Mouse (Mus musculus): ENCODE measurements at regions not wholly inside any gene's neighbourhood (a gene's known extent, or its start where the extent isn't known, plus 50 kb on each side); places are given as distances from the start of the nearest gene placed in this dataset.

DNA sequence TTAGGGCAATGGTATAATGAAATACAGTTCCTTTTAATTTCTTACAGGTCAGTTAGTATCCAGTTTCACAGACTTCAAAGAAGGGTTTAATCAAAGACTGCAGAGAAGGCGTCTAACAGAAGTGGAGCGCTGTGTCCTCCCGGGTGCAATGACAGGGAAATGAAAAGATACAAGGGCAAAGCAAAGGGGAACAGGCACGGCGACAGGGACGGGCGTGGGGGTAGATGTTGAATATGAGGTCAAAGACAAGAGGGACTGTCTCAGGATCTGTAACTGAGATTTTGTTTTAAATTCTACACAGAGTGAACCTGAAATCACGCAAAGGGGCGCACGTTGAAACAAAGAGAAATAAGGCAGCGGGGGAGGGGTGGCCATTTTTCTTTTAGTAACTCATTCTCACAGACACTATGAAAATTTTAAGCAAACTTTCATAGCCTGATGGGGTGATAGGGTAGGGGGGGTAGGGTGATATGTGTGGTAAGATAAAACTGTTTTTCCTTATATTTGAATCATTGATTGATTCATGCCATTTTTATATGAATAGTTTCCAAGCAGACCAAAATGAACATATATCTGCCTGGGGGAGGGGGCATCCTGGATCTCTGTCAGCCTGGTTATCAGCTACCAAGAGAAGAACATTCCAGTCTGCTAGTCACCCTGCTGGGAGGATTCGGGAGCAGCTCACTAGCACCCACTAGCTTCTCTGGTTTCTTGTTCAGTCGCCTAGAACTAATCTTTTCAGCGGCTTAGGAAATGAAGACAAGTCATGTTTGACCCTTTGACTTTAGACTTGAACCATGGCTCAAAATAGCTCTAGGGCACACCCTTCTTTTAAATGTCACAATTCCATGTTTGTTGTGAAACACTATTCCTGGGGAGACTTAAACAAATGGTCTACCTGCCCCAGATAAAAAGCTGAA, 139.1 kb upstream of the Map3k7 start:
- DNase-seq (ENCODE audit: low spot score): no peak

DNA sequence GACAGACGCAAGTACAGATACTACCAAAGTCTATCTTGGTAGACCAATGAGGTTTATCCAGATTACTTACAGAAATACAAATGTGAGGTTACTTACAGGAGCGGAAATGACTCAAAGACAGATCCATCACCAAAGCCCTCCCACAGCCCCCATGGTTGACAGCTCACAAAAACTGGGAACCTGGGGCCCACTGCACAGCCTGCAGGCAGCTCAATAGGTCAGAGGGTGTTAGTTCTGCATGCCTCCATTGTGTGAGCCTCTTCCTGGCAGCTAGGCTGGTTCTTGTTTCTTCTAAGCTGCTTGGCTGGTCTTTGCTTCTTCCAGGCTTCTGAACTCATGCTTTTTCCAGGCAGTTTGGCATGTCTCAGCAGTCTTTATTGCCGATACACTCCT, 138.5 kb upstream of the Map3k7 start:
- no peak for DNase-seq (ENCODE audit: low spot score)

DNA sequence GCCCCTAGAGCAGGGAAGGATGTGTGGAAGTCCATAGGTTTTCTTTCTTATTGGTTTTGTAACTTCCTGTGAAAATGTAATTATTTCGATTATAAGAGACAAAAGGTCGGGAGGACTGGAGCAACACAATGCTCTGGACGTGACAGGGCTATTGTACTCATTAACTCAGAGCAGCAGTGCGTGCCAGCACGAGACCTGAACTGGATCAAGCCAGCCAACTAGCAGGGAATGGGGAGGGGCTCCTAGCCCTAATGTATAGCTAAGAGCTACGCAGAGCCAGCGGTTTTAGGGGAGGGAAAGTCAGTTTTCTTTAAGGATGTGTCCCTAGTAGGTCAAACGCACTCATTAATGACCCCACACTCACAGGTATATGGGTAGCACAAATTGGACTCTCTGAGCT, 137.2 kb upstream of the Map3k7 start:
- no peak for DNase-seq (ENCODE audit: low spot score)

DNA sequence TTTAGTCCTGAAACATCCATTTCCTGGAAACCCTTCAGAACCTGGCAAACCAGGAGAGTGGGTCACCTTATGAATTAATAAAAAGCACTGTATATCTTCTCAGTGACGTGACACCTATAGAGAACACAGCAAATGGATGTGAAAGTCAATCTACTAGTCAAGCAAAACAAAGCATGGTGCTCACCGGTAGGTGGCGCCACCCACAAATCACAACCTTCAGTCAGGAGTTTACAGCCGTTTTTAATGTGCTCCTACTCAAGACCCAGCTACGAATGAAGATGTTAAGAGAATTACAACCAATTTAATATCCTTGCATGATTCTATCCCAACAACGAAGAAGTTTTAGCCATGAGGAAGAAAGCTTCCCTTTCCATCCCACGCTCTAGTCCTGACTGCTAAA, 136.6 kb upstream of the Map3k7 start:
- DNase-seq (ENCODE audit: low spot score): peak; percentile 27

DNA sequence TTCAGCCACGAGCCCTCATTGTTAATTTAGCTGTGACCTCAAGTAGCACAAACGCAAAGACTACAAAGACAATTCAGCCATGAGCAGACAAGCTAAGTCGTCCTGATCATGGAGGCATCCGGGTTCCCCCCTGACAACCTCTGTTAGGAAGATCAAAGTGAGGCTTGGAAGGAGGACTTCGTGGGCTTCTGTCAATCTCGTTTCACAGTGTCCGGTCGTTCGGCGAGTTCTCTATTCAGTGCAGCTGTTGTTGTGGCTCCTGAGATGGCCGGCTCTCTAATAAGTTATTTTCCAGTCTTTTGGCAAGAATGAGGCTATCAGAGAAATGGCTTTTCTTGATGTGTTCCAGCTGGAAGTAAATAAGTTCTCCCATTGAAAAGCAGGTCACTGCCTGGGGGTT, 133.7 kb upstream of the Map3k7 start:
- DNase-seq (ENCODE audit: low spot score): no peak

DNA sequence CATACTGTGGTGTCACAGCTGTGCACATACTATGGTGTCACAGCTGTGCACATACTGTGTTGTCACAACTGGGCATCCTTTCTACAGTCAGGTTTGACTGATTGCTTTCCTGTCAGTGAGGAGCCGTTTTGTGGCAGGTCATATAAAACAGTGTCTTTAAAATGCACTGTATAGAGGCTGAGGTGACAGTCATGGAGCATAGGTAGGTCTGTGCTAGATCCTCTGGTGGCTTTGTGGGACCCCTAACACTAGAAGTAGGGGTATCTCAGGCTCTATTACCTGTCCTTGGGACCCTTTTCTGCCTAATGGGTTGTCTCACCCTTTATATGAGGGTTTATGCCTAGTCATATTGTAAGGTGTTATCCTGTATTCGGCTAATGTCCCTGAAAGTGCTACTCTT, 132.4 kb upstream of the Map3k7 start:
- DNase-seq (ENCODE audit: low spot score): no peak

DNA sequence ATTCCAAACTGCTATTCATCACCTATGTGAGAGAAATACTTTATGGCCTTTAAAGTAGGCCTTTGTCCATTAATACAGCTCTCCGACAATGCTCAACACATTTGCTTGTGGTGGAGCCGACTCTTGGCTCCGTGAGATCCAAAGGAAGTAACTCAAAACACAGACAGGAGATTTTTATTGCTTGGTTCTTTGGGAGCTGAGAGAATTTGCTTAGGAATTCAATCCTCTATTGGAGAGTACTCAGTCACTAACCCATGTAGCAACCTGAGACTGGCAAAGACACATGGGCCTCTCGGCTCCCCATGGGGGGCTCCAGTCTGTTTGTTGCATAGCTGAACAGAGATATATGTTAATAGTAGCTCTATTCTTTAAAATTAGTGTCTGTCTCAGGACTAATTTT, 130.1 kb upstream of the Map3k7 start:
- no peak for DNase-seq (ENCODE audit: low spot score)

DNA sequence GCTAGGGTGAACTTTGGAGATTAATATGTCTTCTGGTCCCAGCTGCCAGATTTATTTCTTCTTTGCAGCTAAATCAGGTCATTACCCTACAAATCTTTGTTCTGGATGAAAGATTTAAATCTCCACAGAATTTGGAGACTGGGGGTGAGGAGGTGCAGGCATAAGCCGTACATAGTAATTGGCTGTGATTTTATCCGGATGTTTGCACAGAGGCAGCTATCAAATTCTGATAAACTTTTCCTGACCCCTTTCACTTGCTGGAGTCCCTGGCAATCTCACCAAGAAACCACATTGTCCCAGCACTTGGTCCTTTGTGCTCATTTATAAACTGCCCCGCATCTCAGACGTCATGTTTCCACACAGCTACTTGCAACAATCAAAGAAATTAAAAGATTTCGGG, 128.8 kb upstream of the Map3k7 start:
- DNase-seq (ENCODE audit: low spot score): no peak

DNA sequence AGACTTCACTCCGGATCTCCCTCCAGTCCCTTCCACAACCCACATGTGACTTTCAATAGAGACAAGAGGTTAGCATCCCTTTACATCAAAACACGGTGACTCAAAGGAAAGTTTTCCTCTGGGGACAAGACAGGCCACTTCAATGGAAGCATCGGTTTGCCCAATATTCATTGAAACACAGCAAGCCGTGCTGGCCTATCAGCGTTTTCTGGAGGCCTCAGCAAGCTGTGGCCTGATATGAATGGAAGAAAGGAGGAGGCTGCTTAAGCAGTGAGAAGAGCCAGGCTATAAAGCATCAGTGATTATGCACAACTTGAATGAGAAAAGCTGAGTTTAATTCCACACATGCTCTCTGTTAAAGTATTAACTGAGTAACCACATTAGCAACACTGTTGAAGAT, 125.3 kb upstream of the Map3k7 start:
- DNase-seq (ENCODE audit: low spot score): no peak

DNA sequence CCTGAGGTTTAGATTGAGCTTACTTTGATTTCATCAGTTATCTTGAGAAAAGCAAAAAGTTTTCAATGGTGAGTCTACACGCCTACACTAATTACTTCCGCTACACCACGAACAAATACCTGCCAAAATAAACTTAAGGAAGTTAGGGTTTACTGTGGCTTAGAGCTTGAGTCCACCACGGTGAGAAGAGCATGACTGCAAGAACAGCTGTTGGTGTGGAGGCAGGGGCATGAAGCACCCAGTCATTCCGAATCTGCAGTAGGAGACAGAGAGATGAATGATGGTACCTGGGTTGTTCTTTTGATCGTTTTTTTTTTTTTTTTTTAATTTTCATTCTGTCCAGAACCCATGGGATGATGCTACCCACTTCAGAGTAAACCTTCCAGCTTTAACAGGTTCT, 114.1 kb upstream of the Map3k7 start:
- no peak for DNase-seq (ENCODE audit: low spot score)

DNA sequence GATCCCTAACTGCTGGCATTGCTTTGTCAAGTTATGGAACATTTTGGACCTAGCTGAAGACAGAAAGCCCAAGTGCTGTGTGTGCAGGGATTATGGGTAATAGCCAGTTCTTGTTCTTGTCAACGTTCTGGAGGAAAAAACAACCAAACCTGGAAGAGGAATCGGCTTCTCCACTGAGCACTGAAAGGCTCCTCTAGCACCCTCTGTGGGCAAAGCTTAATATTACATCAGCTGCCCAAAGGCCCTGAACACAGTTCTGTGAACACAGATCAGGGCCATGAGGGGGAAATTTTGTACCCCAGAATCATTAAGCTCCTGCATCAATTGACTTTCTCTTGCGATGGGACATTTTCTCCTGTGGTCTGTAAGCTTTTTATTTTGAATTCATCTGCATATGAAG, 112.9 kb upstream of the Map3k7 start:
- DNase-seq (ENCODE audit: low spot score): peak; percentile 12

DNA sequence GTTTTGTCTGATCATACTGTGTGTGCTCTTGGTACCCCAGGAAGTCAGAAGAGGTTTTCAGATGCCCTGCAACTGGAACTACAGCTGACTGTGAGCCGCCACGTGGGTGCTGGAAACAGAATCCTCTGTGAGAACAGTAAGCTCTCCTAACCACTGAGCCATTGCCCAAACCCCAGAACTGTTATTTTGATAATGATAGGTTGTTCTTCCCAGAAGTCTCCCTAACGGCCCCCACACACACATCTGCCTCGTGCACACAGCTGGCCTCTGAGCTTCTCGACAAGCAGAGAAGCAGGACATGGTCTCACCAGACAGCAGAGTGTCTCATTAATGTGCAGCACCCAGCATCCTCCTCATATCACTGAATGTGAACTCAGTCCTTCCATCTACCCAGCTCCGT, 110.0 kb upstream of the Map3k7 start:
- no peak for DNase-seq (ENCODE audit: low spot score)

DNA sequence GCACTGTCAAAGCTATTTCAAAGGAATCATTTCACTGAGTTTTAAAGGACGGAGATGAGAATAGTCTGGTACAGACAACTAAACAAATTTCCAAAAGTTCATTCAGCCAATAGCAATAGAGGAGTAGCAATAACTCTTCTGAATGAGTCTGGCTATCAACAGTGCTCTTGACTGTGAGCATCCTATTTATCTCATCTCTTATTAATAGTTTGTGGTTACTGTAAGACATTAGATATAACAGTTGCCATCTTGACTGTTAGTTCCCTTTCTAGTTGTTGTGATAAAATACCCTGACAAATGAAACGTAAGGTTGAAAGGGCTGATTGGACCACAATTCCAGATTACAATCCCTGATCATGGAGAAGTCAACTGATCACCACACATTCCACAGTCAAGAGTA, 103.5 kb upstream of the Map3k7 start:
- DNase-seq (ENCODE audit: low spot score): no peak

DNA sequence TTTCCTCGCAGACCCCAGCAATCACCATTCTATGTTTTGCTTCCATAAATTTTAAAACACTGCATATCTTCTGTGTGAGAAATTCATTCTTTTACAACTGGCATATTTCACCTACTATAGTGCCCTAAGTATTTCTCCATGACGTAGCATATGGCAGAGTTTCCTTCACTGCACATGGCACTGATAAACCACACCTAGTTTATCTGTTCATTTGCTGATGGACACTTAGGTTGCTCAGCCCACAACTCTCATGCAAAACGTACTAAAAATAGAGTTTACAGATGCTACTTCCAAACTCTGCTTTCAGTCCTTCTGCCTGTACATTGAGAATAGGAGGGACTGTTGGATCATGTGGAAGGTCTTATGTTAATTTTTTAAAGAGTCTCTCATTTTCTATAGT, 102.7 kb upstream of the Map3k7 start:
- no peak for DNase-seq (ENCODE audit: low spot score)

DNA sequence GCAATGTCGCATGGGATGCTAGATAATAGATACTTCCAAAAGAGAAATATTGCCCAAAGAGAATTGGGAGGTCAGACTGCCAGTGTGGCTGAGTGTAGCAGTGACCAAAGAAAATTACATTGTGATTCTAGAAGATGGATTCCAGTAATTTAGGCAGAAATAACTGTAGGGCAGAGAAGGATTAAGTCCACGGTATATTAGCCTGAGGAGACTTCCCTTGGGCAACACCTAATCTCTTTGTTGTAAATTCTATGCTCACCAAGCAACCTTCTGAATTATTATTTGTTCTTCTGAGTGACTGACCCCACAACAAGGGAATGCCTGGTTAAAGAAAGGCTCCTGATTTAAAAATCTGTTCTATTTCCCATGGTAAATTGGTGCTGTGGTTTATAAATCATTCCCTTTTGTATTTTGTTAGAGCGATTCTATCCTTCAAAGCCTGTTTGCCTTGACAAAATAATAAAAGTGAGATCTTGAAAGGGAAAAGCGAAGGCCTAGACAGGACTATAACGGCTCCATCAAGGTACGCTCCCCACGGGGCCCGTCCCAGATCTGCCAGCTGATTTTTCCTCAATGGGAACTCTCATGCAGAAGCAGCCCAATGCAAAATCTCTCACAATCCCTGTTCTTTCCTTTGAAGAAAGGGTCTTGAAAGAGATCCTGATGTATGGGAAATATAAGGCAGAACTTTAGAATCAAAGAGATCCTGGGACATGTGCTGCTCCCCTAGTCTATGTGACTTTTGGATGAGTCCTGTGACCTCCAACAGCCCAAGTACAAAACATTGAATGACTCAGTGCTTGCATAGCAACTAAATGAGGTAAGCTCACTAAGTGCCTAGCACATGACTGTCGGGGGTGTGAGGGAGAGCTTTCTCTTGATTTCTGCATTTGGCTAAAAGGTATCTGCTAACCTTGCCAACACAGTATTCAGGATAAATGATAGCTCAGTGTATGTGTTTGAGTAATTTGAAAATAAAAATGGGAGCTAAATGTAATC, 90.6 kb upstream of the Map3k7 start:
- no peak for DNase-seq (ENCODE audit: low spot score)

DNA sequence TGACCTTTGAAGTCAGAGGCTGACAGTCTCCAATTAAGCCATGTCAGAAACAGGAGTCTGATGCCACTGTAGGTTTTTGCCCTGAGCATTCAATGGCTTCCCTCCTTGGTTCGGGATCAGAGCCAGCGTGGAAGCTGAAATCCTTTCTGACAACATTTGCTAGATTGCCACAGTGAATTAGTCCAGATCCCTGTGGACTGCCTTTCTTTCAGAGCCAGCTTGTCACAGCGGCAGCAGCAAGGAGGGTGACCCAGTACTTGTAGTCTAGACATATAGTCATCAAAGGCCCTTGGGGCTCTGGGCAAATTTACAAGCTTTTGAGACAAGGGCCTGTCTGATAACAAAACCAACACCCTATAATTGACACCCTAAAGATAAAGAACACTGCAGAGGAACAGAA, 86.5 kb upstream of the Map3k7 start:
- DNase-seq (ENCODE audit: low spot score): no peak

DNA sequence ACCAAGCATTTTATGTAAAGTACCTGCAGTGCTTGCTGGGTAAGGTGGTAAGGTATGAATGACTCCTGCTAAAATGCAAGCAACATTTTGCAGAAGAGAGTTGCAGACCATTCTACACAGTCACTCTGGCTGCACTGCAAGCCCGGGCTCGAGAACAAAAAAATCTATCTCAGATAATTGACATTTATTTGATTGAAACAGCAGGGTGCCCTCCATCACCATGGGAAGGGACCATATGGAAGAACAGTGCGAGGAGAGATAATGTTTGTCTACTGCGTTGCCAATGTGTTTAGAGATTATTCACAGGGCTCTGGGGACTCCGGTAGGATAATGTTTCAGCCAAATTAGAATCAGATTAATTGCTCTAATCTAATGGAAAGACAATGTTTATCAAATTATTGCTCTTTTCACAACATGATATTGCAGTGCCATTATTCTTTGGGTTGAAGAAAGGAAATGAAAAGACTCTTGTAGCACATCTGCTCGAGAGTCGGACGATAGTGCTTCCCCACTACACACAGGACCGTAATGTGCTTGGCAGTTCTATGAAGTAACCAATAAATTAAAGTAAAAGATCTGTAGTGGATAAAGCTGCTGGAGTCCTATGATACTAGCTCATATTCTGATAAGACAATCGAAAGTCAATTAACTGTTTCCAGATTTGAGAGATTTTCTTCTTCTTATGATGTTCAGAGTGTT, 85.3 kb upstream of the Map3k7 start:
- no peak for DNase-seq (ENCODE audit: low spot score)

DNA sequence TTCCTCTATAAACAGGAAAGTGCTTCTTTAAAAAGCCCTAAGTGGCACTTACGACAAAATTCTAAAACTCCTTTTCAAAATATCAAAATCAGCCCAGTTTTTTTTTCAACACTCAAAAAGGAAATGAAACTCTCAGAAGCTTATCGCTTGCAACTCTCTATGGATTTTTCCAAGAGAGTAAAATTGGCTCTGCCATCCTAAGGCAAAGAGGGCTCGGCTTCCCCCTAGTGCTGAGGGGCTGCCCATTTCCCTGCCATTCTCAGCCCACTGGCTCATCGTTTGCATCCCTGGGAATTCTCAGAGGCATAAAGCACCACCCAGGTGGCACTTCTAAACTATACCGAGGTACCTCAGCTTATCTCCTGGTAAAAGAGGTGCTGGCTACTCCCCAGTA, 84.7 kb upstream of the Map3k7 start:
- DNase-seq (ENCODE audit: low spot score): no peak

DNA sequence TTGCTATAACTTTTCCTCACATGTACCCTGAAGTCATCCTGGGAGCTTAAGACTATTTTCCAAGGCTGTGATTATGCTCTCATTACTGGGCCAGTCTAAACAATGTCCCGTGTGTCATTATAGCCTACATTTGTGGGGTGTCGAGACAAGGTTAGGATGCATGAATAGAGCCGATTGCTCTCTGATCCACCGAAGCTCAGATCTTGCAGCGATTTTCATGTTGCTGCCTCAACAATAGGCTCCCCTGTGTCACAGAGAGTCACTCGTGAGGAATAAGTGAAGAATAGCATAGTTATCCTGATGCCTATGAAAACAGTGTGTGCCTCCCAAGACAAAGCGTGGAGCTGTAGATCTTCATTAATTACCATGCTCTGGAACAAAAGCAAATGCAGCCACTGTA, 83.7 kb upstream of the Map3k7 start:
- DNase-seq (ENCODE audit: low spot score): no peak

DNA sequence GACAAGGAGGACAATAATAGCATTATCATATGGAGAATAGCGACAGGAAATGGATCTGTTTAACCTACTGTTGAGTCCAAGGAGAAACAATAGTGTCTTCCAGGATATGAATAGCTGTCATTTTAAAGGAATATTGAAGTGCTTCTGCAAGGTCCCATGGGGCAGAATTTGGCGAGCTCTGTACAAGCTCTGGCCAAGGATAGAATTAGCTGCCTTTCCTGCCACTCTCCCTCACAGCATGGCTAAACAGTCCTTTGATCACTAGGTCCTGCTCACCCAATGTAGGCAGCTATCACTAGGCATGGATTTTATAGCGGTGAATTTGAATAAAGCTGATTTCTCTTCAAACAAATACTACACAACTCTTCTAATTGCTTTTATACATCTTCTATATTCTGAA, 74.2 kb upstream of the Map3k7 start:
- DNase-seq (ENCODE audit: low spot score): no peak

DNA sequence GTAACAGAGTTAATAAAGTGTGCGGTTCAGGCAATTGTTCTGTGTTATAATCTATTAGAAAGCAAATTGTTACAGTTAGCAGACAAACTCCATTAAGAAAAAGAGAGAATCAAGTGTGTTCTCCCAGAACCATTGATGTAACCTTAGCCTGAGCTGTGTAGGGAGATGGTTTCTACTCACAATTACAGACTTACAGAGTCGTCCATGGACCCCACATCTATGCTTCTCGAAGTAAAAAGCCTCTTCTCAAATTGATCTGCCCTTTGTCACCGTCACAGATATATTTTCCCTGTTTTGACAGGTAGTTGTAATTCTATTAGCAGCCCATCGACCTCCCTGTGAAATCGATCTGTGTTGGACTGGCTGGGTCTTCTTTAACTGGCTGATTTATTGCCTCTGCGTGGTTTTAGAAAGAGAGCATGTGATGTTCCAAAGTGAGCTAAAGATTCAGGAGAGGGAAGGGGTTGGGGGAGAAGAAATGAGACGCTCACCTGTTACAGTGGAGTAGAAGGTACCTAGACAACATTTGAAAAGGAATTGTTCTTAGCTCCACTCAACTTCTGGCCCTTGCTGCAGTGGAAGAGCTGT, 54.7 kb upstream of the Map3k7 start:
- DNase-seq (ENCODE audit: low spot score): no peak
